Mouse (Mus musculus) thymus, postnatal 25 days (tissue): ENCODE measurements at regions not wholly inside any gene's neighbourhood (a gene's known extent, or its start where the extent isn't known, plus 50 kb on each side); places are given as distances from the start of the nearest gene placed in this dataset.

Experiments
- DNase-seq: peaks from one replicate; pipeline ENCODE4 v3.0.0; 2022

GRCm38 (mm10) chr2:139413559-139413958 lies 80.2 kb upstream of the Sptlc3 start:
- no peak for DNase-seq

- no peak for DNase-seq
Measured at GRCm38 (mm10) chr2:139417506-139417905, 76.2 kb upstream of the Sptlc3 start.

- DNase-seq: no peak
Measured at GRCm38 (mm10) chr2:139422678-139423077, 71.0 kb upstream of the Sptlc3 start.

GRCm38 (mm10) chr2:139423413-139423812 lies 70.3 kb upstream of the Sptlc3 start:
- DNase-seq: no peak
